Mouse (Mus musculus): Measurements from ENCODE around the gene Cnot1.

DNA sequence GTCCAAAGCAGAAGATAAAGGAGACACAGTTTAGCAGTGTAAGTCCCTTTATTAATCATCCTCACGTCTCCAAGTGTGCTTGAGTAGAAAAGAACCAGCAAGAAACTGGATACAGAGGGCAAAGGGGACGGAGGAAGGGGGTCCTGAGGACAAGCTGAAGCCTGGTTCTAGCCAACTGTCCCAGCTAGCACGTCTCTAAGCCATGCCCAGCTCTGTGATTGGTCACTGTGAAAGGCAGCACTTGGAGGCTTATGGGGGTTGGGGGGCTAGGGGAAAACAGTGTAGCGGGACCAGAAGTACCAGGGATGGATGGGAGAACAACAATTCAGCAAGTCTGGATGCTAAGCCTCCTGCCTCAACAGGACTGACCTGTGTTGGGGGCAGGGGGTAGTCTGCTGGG is 28.6 kb upstream of the Cnot1 start:
- TF ChIP-seq CTCF (IDR thresholded peaks at IDR 0.05; ENCODE audit: control insufficient read depth, insufficient read depth, insufficient read length) = no peak
- TF ChIP-seq FOSL1 (IDR thresholded peaks at IDR 0.05; ENCODE audit: insufficient read depth, low read length, poor library complexity, severe bottlenecking) = no peak
- TF ChIP-seq USF1 (IDR thresholded peaks at IDR 0.05; ENCODE audit: low read depth) = no peak
- no peak for TF ChIP-seq MYOG (IDR thresholded peaks at IDR 0.05; ENCODE audit: control insufficient read depth, extremely low read depth, insufficient read length)
- no peak for TF ChIP-seq CEBPB (IDR thresholded peaks at IDR 0.05; ENCODE audit: low read depth)
- TF ChIP-seq MAX (IDR thresholded peaks at IDR 0.05) = no peak
- TF ChIP-seq MYOD1 (IDR thresholded peaks at IDR 0.05; ENCODE audit: control insufficient read depth, insufficient read length, low read depth) = no peak
